Comparison of ENCODE assay signal across 24 mouse cellular contexts in genomic region chr1:150827169-150827568, GRCm38 (mm10).
DNase-seq lines count a peak whose midpoint lies in the region; ATAC-seq and TF ChIP-seq lines count a peak whose summit lies in the region.
"Had no signal": no experiment of that assay in that cellular context is flagged by ENCODE, and none has a peak within 500 bp of the region (broad histone marks: within the 10 kb centered on the region; RNA-seq: fewer than 3 reads in every experiment).

No protein-coding gene starts in this region.

- H3K9me3 ChIP-seq in heart, embryonic 10.5 days: no peaks in the 10 kb centered on the region
- H3K9me3 ChIP-seq in heart, postnatal 0 days (replicated peaks; ENCODE audit: control insufficient read depth, low read length): no peaks in the 10 kb centered on the region
- H3K9me3 ChIP-seq in lung, postnatal 0 days (ENCODE audit: low read length): no peaks in the 10 kb centered on the region
- H3K9me3 ChIP-seq in hindbrain, embryonic 13.5 days: no peaks in the 10 kb centered on the region
- H3K9me3 ChIP-seq: forebrain, embryonic 10.5 days; intestine, embryonic 15.5 days; stomach, embryonic 15.5 days had no signal

- no peaks in the 10 kb centered on the region for H3K4me1 ChIP-seq in heart, embryonic 10.5 days
- peaks cover 6% of the 10 kb centered on the region; the same call in 1 of the 2 replicates for H3K4me1 ChIP-seq in heart, postnatal 0 days (ENCODE audit: control insufficient read depth, insufficient read depth)
- no peaks in the 10 kb centered on the region for H3K4me1 ChIP-seq in lung, postnatal 0 days (ENCODE audit: insufficient read depth, low read depth, low read length)
- H3K4me1 ChIP-seq in lung, adult 2 months (ENCODE audit: control insufficient read depth, insufficient read depth, low read length): no peaks in the 10 kb centered on the region; the same call in none of the 2 replicates
- no peaks in the 10 kb centered on the region for H3K4me1 ChIP-seq in hindbrain, embryonic 13.5 days (replicated peaks)
- H3K4me1 ChIP-seq: forebrain, embryonic 10.5 days; intestine, embryonic 15.5 days; stomach, embryonic 15.5 days had no signal

- 51% methylated on average over 5 of the region's 5 CpGs for WGBS in heart, embryonic 10.5 days
- WGBS in heart, postnatal 0 days: 14% methylated on average over 5 of the region's 5 CpGs
- 26% methylated on average over 5 of the region's 5 CpGs for WGBS in lung, postnatal 0 days
- 51% methylated on average over 5 of the region's 5 CpGs for WGBS in lung, adult 2 months
- WGBS in hindbrain, embryonic 13.5 days: 79% methylated on average over 5 of the region's 5 CpGs

- H3K9ac ChIP-seq in heart, postnatal 0 days (replicated peaks; ENCODE audit: low read depth, low read length): no peak overlapping the region
- no peak overlapping the region for H3K9ac ChIP-seq in lung, postnatal 0 days (replicated peaks; ENCODE audit: low read depth)
- no peak overlapping the region for H3K9ac ChIP-seq in hindbrain, embryonic 13.5 days
- H3K9ac ChIP-seq: intestine, embryonic 15.5 days; stomach, embryonic 15.5 days had no signal

- H3K4me3 ChIP-seq in heart, embryonic 10.5 days: no peak overlapping the region
- no peak overlapping the region for H3K4me3 ChIP-seq in heart, postnatal 0 days (ENCODE audit: low read depth, low read length)
- H3K4me3 ChIP-seq in lung, postnatal 0 days (ENCODE audit: low read depth, low read length): no peak overlapping the region
- no peak overlapping the region for H3K4me3 ChIP-seq in lung, adult 2 months (replicated peaks; ENCODE audit: extremely low read depth, low read depth, low read length)
- no peak overlapping the region for H3K4me3 ChIP-seq in myocyte
- no peak overlapping the region for H3K4me3 ChIP-seq in hindbrain, embryonic 13.5 days
- H3K4me3 ChIP-seq: forebrain, embryonic 10.5 days; intestine, embryonic 15.5 days; layer of hippocampus, adult 2 months; stomach, embryonic 15.5 days had no signal

- H3K4me2 ChIP-seq in heart, postnatal 0 days (ENCODE audit: low read depth, low read length): no peak overlapping the region
- H3K4me2 ChIP-seq in lung, postnatal 0 days (replicated peaks; ENCODE audit: low read depth, low read length): no peak overlapping the region
- peak overlapping the region; percentile 24 for H3K4me2 ChIP-seq in myocyte (ENCODE audit: low read depth)
- H3K4me2 ChIP-seq in hindbrain, embryonic 13.5 days: no peak overlapping the region
- H3K4me2 ChIP-seq: intestine, embryonic 15.5 days; stomach, embryonic 15.5 days had no signal

- TF ChIP-seq CTCF in heart, postnatal 0 days (IDR thresholded peaks at IDR 0.05; ENCODE audit: low read depth): no peak
- TF ChIP-seq CTCF in lung, postnatal 0 days (IDR thresholded peaks at IDR 0.05): no peak
- TF ChIP-seq CTCF in lung, adult 2 months (IDR thresholded peaks at IDR 0.05; ENCODE audit: insufficient read depth, low read length): no peak

- peak overlapping the region; percentile 22; the same call in 1 of the 2 replicates for H3K27ac ChIP-seq in heart, embryonic 10.5 days
- H3K27ac ChIP-seq in heart, postnatal 0 days (ENCODE audit: low read depth): peak overlapping the region; percentile 63
- H3K27ac ChIP-seq in lung, postnatal 0 days (ENCODE audit: low read length): no peak overlapping the region
- H3K27ac ChIP-seq in hindbrain, embryonic 13.5 days: no peak overlapping the region
- H3K27ac ChIP-seq: forebrain, embryonic 10.5 days; intestine, embryonic 15.5 days; layer of hippocampus, adult 2 months; stomach, embryonic 15.5 days had no signal

- TF ChIP-seq EP300 in heart, postnatal 0 days (IDR thresholded peaks at IDR 0.05; ENCODE audit: low read depth): no peak; the same call in 1 of the 2 replicates
- TF ChIP-seq EP300 in lung, postnatal 0 days (IDR thresholded peaks at IDR 0.05): no peak

- H3ac ChIP-seq in myocyte (ENCODE audit: control insufficient read depth, insufficient read length): no peak overlapping the region

- no peaks in the 10 kb centered on the region for H3K79me2 ChIP-seq in myocyte (ENCODE audit: control insufficient read depth, insufficient read depth)

- no peaks in the 10 kb centered on the region for H3K36me3 ChIP-seq in heart, embryonic 10.5 days
- no peaks in the 10 kb centered on the region for H3K36me3 ChIP-seq in heart, postnatal 0 days (replicated peaks; ENCODE audit: control insufficient read depth, insufficient read depth, low read length)
- no peaks in the 10 kb centered on the region for H3K36me3 ChIP-seq in lung, postnatal 0 days (ENCODE audit: insufficient read depth, low read length)
- H3K36me3 ChIP-seq in myocyte (ENCODE audit: control insufficient read depth, insufficient read depth): no peaks in the 10 kb centered on the region
- H3K36me3 ChIP-seq in hindbrain, embryonic 13.5 days: no peaks in the 10 kb centered on the region
- H3K36me3 ChIP-seq: forebrain, embryonic 10.5 days; intestine, embryonic 15.5 days; stomach, embryonic 15.5 days had no signal

- H3K27me3 ChIP-seq in heart, embryonic 10.5 days (ENCODE audit: insufficient read depth, poor library complexity, severe bottlenecking): no peaks in the 10 kb centered on the region
- H3K27me3 ChIP-seq in heart, postnatal 0 days (ENCODE audit: control insufficient read depth, insufficient read depth, low read length): no peaks in the 10 kb centered on the region
- no peaks in the 10 kb centered on the region for H3K27me3 ChIP-seq in lung, postnatal 0 days (replicated peaks; ENCODE audit: insufficient read depth, low read length)
- H3K27me3 ChIP-seq in myocyte (ENCODE audit: control insufficient read depth, insufficient read depth, insufficient read length): no peaks in the 10 kb centered on the region
- no peaks in the 10 kb centered on the region for H3K27me3 ChIP-seq in hindbrain, embryonic 13.5 days
- H3K27me3 ChIP-seq: intestine, embryonic 15.5 days; Patski; stomach, embryonic 15.5 days had no signal

- no peak for DNase-seq in heart, embryonic 10.5 days (ENCODE audit: low spot score)
- no peak for DNase-seq in heart, adult 18-20 months
- DNase-seq in heart, postnatal 0 days (ENCODE audit: low spot score): peak; percentile 82
- no peak for DNase-seq in heart, postnatal 36 days
- peak; percentile 52 for DNase-seq in lung, postnatal 0 days (ENCODE audit: low spot score)
- DNase-seq in lung, adult 2 months: no peak
- DNase-seq: adrenal gland, postnatal 36 days; cerebellum, adult 9-11 months; gastrocnemius, postnatal 14 days; kidney, adult 9 months; kidney, postnatal 25 days; layer of hippocampus, postnatal 36 days; lung, postnatal 4 days; thymus, postnatal 25 days had no signal

- ATAC-seq in heart, postnatal 0 days (ENCODE audit: insufficient read depth, low read depth): peak; percentile 84
- 0 out of 2 replicates have a peak, but pooled peaks have one; percentile 37 for ATAC-seq in lung, postnatal 0 days
- no peak for ATAC-seq in hindbrain, embryonic 13.5 days (ENCODE audit: low FRiP score)
- ATAC-seq: forebrain, embryonic 16.5 days; hindbrain, embryonic 16.5 days; intestine, embryonic 15.5 days; midbrain, embryonic 16.5 days; Patski had no signal

- TF ChIP-seq POLR2A in lung, adult 2 months (IDR thresholded peaks at IDR 0.05; ENCODE audit: borderline replicate concordance, extremely low read depth, low read depth, low read length): no peak
- TF ChIP-seq POLR2A in myocyte (IDR thresholded peaks at IDR 0.05; ENCODE audit: insufficient read length, low read depth): no peak

- intact Hi-C loops in heart, postnatal 36 days (cut with DNase I): loop anchor here (5.0 kb wide), 1 partner anchor 90 kb away; no protein-coding TSS in a partner anchor

TF ChIP-seq in myocyte, 11 proteins besides CTCF, POLR2A, EP300 and RAD21:
- no peak for TF ChIP-seq TCF12 (IDR thresholded peaks at IDR 0.05; ENCODE audit: insufficient read depth, poor library complexity, severe bottlenecking)
- TF ChIP-seq TCF3 (IDR thresholded peaks at IDR 0.05; ENCODE audit: insufficient read length, low read depth): peak; percentile 19
- peak in 1 of 3 experiments; percentile 20 for TF ChIP-seq MYOG (IDR thresholded peaks at IDR 0.05; ENCODE audit: control insufficient read depth in 1 of 3, insufficient read depth in 1 of 3, insufficient read length in 2 of 3, low read depth in 2 of 3)
- TF ChIP-seq MAX (IDR thresholded peaks at IDR 0.05; ENCODE audit: low read depth): no peak
- no peak for TF ChIP-seq SRF (IDR thresholded peaks at IDR 0.05; ENCODE audit: control insufficient read depth, insufficient read length, low read depth)
- TF ChIP-seq MYOD1 (IDR thresholded peaks at IDR 0.05; ENCODE audit: control insufficient read depth in 1 of 3, insufficient read length in 2 of 3, low read depth in 2 of 3): peak in 2 of 3 experiments; percentile 77 to 78

Comparison
In these comparisons a context has a peak if more than half of its experiments do, and no peak if none do; other contexts are left out.
1. DNase-seq: peak in heart, postnatal 0 days (single experiment) and lung, postnatal 0 days (single experiment); none in heart, embryonic 10.5 days (single experiment), heart, adult 18-20 months (0 of 2), heart, postnatal 36 days (0 of 2) and lung, adult 2 months (single experiment).
2. H3K27ac ChIP-seq: peak in heart, embryonic 10.5 days (single experiment) and heart, postnatal 0 days (single experiment); none in lung, postnatal 0 days (single experiment) and hindbrain, embryonic 13.5 days (single experiment).